Mouse (Mus musculus): ENCODE results near the gene Ift88.

The Ift88 gene

GRCm38 (mm10) chr14:57423432-57424211 lies at the start of gene Ift88:
Gene Ift88, plus strand, starts transcription at chr14:57424062.
- peak; percentile 83 for DNase-seq (ENCODE audit: low read depth, low spot score)

- no peak for DNase-seq (ENCODE audit: low read depth, low spot score)
Observed at GRCm38 (mm10) chr14:57375205-57375604, 48.7 kb upstream of the Ift88 start.

- no peak for DNase-seq (ENCODE audit: low read depth, low spot score)
Observed at GRCm38 (mm10) chr14:57376016-57376415, 47.8 kb upstream of the Ift88 start.

GRCm38 (mm10) chr14:57376956-57377355 lies 46.9 kb upstream of the Ift88 start:
- DNase-seq (ENCODE audit: low read depth, low spot score) = no peak

GRCm38 (mm10) chr14:57377531-57377930 lies 46.3 kb upstream of the Ift88 start:
- no peak for DNase-seq (ENCODE audit: low read depth, low spot score)

DNA sequence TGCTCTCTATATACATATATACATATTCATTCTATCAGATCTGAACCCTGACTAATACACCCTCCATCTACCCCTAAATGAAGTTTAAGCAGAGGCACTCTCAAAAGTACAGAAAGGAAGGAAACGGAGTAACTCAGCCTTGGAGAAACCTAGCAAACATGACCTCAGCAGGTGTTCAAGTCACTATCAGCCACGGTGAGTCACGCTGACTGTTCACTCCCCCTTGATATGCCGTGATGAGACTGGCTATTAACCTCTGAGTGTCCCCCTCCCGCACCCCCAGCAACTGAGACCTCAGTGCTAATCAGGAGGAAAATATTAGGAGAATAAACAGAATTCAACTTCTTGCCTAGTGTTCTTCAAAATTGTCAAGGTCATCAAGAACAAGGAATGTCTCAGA lies 38.2 kb upstream of the Ift88 start:
- no peak for DNase-seq (ENCODE audit: low read depth, low spot score)

DNA sequence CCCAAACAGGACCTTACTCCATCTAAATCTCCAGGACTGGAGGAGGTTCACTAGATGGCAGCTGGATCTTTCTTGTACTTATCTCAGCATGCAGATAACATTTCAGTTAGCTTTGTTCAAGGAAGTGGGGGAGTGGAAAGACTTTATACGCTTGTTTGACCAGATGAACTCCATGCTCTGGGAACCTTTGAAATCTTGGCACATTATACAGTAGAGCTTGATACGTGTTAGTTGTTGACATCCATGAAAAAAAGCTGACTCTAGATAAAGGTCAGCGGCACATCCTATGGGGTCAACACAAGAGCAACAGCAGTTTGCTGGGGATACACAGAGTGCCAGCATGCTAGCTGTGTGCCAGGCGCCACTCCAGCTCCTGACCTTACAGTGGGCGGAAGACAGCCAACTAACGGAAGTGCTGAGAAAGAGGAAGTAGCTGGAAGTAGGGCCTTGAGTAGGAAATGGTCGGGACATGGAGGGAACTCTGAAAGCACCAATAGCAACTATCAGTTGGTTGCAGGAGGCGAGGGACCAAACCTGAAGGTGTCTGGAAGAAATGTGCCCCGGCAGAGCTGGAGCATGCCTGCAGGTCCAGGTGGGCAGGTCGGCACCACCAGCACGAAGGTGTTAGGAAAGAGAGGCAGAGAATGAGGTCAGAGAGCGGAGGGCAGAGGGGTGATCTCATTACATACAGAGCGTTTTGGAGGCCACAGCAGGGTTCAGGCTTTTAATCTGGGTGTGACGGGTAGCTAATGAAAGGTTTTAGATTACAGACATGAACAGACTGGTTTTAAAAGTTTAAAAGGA lies 36.9 kb upstream of the Ift88 start:
- no peak for DNase-seq (ENCODE audit: low read depth, low spot score)

- no peak for DNase-seq (ENCODE audit: low read depth, low spot score)
Observed at GRCm38 (mm10) chr14:57391621-57392020, 32.2 kb upstream of the Ift88 start.

DNA sequence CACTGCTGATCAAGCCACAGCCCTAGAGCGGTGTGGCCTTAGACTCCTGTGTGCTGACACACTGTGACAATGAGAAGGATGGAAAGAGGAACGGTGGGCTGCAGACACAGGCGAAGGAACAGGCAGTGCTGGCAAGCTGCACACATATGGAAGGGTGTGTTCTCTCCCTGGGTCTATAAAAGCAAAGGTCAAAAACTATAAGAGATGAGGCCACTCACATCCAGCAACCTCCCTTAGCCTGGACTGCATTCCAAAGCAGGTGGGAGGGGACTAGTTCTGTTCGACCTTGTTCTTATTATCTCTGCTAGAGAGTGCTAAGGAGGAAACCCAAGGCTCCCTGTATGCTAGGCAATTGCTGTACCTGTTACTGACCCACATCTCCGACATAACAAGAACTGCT lies 31.6 kb upstream of the Ift88 start:
- DNase-seq (ENCODE audit: low read depth, low spot score) = no peak

DNA sequence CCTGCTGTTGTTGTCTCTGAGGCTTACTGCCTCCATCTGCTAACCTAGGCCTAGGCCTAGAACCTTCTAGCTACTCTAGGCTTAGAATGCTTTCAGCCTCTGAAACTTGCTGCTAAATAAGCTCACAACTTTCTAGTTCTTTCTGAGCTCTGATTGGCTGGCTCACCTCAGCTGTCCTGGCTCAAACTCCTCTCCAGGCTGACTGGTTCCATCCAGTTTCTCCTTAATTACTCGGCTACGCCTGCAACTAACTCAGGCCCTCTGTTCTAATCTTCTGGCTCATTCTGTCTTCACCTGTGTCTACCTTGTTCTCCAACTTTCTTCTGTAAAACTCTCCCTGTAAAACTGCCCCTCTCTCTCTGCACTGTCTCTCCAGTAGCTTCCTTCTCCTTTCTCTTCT lies 28.4 kb upstream of the Ift88 start:
- peak; percentile 49 for DNase-seq (ENCODE audit: low read depth, low spot score)

DNA sequence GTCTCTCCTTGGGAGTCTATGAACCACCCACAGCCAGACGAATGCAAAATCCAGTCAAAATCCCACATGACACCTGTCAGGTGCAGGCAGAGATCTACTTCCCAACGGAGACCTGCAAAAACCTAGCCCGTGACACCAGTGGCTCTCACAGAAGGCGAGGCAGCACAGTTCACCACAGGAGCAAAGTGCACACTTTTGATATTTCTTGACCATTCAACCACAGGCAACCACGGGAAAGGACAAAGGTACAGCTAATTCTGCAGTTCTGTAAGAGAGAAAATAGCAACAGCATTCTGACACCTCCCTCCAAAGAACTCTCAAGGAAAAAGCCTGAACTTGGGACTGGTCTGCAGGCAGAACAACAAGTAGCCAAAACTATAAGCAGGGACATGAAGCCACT lies 26.6 kb upstream of the Ift88 start:
- DNase-seq (ENCODE audit: low read depth, low spot score) = no peak

GRCm38 (mm10) chr14:57398065-57398757 lies 25.7 kb upstream of the Ift88 start, which contains the start of gene Cryl1:
Gene Cryl1, minus strand, starts transcription at chr14:57398529.
- peak; percentile 98 for DNase-seq (ENCODE audit: low read depth, low spot score)

DNA sequence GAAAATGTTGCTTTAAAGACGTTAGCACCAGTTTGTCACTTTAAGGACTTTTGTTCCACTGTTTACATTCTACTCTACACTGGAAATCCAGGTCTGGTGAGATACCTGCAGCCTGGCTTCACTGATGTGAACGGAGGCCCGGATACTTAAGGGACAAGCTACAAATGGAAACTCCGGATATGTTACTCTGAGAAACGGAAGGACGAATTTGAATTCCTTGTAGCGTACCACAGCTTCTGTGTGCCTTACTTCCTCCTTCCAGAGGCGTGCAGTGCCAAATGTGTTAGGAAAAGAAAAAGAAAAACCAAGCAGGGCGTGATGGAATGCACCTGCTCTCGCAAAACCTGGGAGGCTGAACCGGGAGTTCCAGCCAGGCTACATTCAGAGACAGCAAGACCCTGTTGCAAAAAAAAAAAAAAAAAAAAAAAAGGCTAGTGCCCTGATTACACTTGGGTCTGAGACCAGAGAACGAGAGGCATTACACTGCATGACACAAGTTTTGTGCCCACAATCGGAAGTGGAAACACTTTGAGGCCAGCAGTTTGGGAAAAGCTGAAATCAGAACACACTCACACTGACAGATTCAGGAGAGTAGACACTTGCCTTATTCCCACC lies 24.9 kb upstream of the Ift88 start:
- peak; percentile 21 for DNase-seq (ENCODE audit: low read depth, low spot score)

GRCm38 (mm10) chr14:57402815-57403214 lies 21.0 kb upstream of the Ift88 start:
- DNase-seq (ENCODE audit: low read depth, low spot score) = no peak

DNA sequence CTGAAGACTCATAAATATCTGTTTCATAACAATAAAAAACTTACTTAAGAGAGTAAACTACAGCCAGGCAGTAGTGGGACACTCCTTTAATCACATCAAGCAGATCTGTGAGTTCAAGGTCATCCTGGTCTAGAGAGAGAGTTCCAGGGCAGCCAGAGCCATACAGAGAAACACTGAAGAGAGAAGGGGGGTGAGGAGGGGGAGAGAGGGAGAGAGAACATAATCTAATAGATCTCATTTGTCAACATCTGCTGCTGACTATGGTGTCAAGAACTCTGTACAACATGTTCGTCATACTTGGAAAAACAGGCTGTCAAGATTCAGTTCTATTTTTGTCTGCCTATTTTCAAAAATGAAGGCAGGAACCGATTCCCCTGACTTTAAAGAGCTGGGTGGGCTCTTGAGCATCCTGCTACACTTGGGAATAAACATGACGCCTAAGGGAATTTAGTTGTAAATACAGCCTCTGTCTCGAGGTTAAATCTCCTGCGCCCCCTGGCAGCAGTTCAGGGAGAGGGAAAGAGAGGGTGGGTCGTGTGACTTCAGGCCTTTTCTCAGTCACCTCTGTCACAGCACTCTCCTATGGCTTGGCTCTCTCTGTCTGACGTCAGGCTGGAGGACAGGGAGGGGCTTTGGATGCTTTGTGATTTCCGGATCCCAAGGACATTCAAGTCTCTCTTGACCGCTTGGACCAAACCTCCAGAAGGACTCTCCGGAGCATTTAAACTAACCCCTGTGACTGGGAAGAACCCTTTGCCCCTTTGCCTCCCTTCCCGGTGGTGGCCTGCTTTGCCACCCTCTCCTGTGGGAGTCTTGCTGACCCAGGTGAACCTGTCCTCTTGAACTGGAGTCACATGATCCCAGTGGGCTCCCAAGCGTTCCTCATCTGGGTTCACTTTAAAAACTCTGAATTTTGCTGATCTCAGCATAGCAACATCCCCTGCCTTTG lies 16.5 kb upstream of the Ift88 start:
- DNase-seq (ENCODE audit: low read depth, low spot score) = peak; percentile 89

GRCm38 (mm10) chr14:57408100-57408499 lies 15.8 kb upstream of the Ift88 start:
- DNase-seq (ENCODE audit: low read depth, low spot score) = no peak

DNA sequence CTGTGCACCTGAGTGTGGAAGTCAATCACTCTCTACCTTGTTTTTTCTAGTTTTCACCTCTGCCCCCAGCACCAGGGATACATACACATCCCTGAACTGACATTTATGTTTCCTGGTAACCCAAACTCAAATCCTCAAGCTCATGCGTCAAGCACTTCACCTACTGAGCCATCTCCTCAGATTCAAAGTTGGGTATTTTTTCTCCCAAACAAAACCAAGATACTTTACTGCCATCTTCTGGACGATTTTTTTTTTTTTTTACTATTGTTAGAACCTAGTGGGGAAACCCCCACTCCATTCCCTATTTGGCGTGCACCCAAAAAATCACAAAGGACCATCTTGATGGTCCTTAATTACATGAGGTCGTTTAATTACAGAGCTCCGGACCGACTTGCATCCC lies 14.8 kb upstream of the Ift88 start:
- peak; percentile 23 for DNase-seq (ENCODE audit: low read depth, low spot score)

DNA sequence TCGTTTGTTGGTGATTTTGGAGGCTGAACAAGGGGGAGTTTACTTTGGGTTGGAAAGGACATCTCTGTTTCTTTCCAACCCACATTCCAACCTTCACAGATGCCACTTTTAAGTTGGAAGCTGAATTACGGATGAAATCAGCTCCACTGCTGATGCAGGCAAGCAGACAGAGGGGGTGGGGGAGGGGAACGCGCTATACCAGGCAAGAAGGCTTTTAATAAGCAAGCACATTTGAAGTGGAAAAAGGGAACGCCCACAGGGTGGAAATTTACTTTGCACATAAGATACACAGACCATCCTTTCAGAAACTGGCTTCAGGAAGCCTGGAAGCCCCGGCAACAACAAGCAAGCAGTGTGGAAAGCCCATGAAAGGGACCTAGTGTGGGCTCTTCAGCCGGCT lies 11.7 kb upstream of the Ift88 start:
- no peak for DNase-seq (ENCODE audit: low read depth, low spot score)

DNA sequence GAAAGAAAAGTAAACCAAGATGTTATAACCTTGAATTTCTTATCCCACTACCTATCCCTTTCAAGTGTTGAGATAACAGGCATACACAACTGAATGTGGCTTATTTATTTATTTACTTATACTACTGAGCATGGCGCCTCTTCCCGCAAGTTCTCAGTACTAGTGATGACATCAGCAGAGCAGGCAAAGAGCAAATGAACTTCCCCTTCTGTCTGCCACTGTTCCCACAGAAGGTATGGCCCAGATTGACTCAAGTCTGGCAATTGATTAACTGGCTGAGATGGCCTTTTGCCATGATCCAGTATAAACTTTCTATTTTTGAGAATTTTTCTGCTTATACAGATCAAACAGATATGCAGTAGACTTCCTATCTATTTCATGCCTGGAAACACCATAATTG lies 6.7 kb upstream of the Ift88 start:
- DNase-seq (ENCODE audit: low read depth, low spot score) = no peak

DNA sequence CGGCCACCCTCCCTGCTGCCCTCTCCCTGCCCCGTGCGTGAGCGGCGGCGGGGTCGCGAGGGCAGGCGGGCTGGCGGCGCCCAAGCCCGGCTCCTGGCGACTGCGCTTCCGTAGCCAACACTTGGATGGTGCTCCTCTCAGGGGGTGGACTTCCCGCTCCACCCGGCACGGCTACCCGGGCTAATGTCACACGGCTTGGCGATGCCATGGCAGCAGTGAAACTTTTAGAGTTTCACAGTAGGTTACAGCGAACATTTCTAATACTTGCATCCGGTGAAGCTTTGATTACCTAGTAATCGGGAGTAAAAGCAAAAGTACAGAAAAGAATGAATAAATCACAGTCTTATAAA lies 325 bp downstream of the Ift88 start:
- no peak for DNase-seq (ENCODE audit: low read depth, low spot score)

- no peak for DNase-seq (ENCODE audit: low read depth, low spot score)
Observed at GRCm38 (mm10) chr14:57430451-57430850, 6.6 kb downstream of the Ift88 start.

All from ZHBTc4 (cell line).